Mouse (Mus musculus) bone marrow, adult 2 months (tissue): ENCODE results near the gene Mcl1.

Experiments
- CTCF ChIP-seq: fragments of 200-500 bp; IDR thresholded peaks from 2 replicates; pipeline ENCODE4 v1.5.1; 2011; ENCODE audit warnings: low read length, control low read depth; ENCODE audit not compliant: control insufficient read depth, insufficient read depth
- POLR2A ChIP-seq: fragments of 200-500 bp; IDR thresholded peaks from 2 replicates; pipeline ENCODE4 v1.6.1; 2011; ENCODE audit warnings: low read depth, mild to moderate bottlenecking, control low read depth, low read length, borderline replicate concordance; ENCODE audit not compliant: control insufficient read depth

DNA sequence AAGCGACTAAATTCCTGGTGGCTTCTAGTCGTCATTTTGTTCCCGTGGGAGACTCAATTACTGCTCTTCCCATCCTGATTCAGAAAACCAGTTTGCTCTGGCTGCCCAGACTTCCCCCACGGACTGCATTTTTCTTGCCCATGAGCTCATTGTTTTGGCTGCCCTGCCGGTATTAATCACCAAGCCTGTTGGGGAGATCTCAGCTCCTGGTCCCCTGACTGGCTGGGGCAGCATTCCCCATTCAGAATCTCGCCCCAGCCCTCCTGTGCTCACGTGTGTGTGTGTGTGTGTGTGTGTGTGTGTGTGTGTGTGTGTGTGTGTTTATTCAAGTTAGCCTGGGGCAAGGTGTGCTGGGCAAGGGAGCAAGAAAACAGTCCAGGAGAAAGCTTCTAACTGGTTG, 9.4 kb downstream of the Mcl1 start:
- TF ChIP-seq POLR2A (no peak), CTCF (no peak)
